Comparison of ENCODE assay signal across 20 mouse cellular contexts in the genomic region with DNA sequence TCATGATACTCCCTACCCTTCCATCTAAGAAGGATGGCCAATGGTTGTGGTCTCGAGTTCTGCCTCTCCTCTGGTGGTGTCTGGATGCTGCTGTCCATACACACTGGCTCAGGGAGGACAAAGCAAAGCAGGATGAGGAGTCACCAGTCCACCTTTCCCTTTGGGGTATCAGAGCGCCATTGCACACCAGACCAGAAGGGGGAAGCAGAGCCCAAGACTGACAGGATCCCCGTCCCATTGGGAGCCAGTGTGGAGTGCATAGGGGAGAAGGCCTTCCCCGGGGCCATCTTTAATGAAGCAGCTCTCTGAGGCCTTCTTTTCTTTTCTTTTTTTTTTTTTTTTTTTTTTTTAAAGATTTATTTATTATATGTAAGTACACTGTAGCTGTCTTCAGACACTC. TPM values are rescaled to one million over a fixed set of nuclear protein-coding genes. Genes with fewer than 3 reads are reported as not detected.
DNase-seq lines count a peak whose midpoint lies in the region; ATAC-seq and TF ChIP-seq lines count a peak whose summit lies in the region.
"Had no signal": no experiment of that assay in that cellular context is flagged by ENCODE, and none has a peak within 500 bp of the region (broad histone marks: within the 10 kb centered on the region; RNA-seq: fewer than 3 reads in every experiment).

No protein-coding gene starts in this region.

- H3K4me2 ChIP-seq in kidney, embryonic 15.5 days = no peak overlapping the region
- H3K4me2 ChIP-seq: heart, embryonic 12.5 days; limb, embryonic 15.5 days had no signal

- no peak for TF ChIP-seq POLR2A in kidney, adult 2 months (IDR thresholded peaks at IDR 0.05; ENCODE audit: low read depth, low read length)

- H3K27me3 ChIP-seq in kidney, adult 2 months (replicated peaks; ENCODE audit: control insufficient read depth, insufficient read depth, low read length) = no peaks in the 10 kb centered on the region
- H3K27me3 ChIP-seq in kidney, embryonic 15.5 days = no peaks in the 10 kb centered on the region
- H3K27me3 ChIP-seq: limb, embryonic 15.5 days had no signal

- no peak overlapping the region for H3K4me3 ChIP-seq in kidney, adult 2 months (ENCODE audit: insufficient read depth, low read depth, low read length)
- no peak overlapping the region for H3K4me3 ChIP-seq in kidney, embryonic 15.5 days (replicated peaks)
- H3K4me3 ChIP-seq: erythroblast, embryonic 14.5 days; heart, embryonic 12.5 days; limb, embryonic 15.5 days had no signal

- H3K9me3 ChIP-seq in kidney, embryonic 15.5 days (replicated peaks) = no peaks in the 10 kb centered on the region
- H3K9me3 ChIP-seq: heart, embryonic 12.5 days; limb, embryonic 15.5 days had no signal

- WGBS in kidney, adult 2 months = 58% methylated on average over 4 of the region's 4 CpGs
- WGBS in kidney, embryonic 15.5 days = 59% methylated on average over 4 of the region's 4 CpGs

- no peak overlapping the region for H3K27ac ChIP-seq in kidney, adult 2 months (ENCODE audit: insufficient read depth, low read depth, low read length)
- no peak overlapping the region for H3K27ac ChIP-seq in kidney, embryonic 15.5 days
- H3K27ac ChIP-seq: limb, embryonic 15.5 days had no signal

- intact Hi-C loops in left cerebral cortex, postnatal 36 days (cut with DNase I) = no loop called here

- no peaks in the 10 kb centered on the region for H3K36me3 ChIP-seq in kidney, adult 2 months (ENCODE audit: control insufficient read depth, insufficient read depth, low read length)
- H3K36me3 ChIP-seq in kidney, embryonic 15.5 days = no peaks in the 10 kb centered on the region
- H3K36me3 ChIP-seq: heart, embryonic 12.5 days; limb, embryonic 15.5 days had no signal

- no peak overlapping the region for H3K9ac ChIP-seq in kidney, embryonic 15.5 days
- H3K9ac ChIP-seq: heart, embryonic 12.5 days; limb, embryonic 15.5 days had no signal

- no peak for DNase-seq in kidney, adult 2 months
- peak; percentile 26 for DNase-seq in retina, postnatal 1 day
- no peak for DNase-seq in retina, embryonic 14.5 days (ENCODE audit: low spot score)
- peak; percentile 25 for DNase-seq in ZHBTc4 (ENCODE audit: low read depth, low spot score)
- no peak for DNase-seq in left cerebral cortex, postnatal 36 days (ENCODE audit: low spot score in 2 of 2)
- no peak for DNase-seq in adrenal gland, adult (ENCODE audit: inconsistent age in 2 of 2, low spot score in 1 of 2)
- DNase-seq: adrenal gland, adult 8-10 months; cerebellum, adult 9-10 months; gastrocnemius, postnatal 10 days; heart, postnatal 4 days; kidney, postnatal 10 days; layer of hippocampus, adult 9-11 months; lung, postnatal 14 days; midbrain, embryonic 14.5 days; right cerebral cortex, postnatal 14 days had no signal

- no peaks in the 10 kb centered on the region for H3K4me1 ChIP-seq in kidney, adult 2 months (ENCODE audit: control insufficient read depth, insufficient read depth, low read length)
- no peaks in the 10 kb centered on the region for H3K4me1 ChIP-seq in kidney, embryonic 15.5 days
- H3K4me1 ChIP-seq: heart, embryonic 12.5 days had no signal

- no peak for ATAC-seq in kidney, embryonic 15.5 days (replicated peaks; ENCODE audit: low FRiP score)
- ATAC-seq: forebrain, embryonic 16.5 days had no signal

- peak; percentile 43; the same call in 1 of the 2 replicates for TF ChIP-seq CTCF in kidney, adult 2 months (conservative IDR thresholded peaks at IDR 0.05; ENCODE audit: insufficient read depth, insufficient read length, low read depth, low read length)

RNA-seq across cellular contexts. Expression of a gene that starts 10.6 kb away (rescaled TPM):
- polyA plus RNA-seq in kidney, adult 2 months (2012; rRNA removed) = not detected in 2 replicates
- polyA plus RNA-seq in kidney, embryonic 15.5 days (2015; fragmentation: Nextera tagmentation; extraction: Ambion mirVana) = 0.08 and 0.17 TPM in 2 replicates
- total RNA-seq in left cerebral cortex, postnatal 36 days (2021) = not detected
- total RNA-seq: adrenal gland, adult 8-10 months; gastrocnemius, postnatal 10 days; heart, postnatal 4 days had no signal
- polyA plus RNA-seq: erythroblast, embryonic 14.5 days; forebrain, embryonic 16.5 days; limb, embryonic 15.5 days; midbrain, embryonic 14.5 days had no signal

RNA-seq across cellular contexts. Expression of a gene that starts 27.0 kb away (rescaled TPM):
- polyA plus RNA-seq in kidney, adult 2 months (2012; rRNA removed) = 294 and 307 TPM in 2 replicates
- 51.8 and 61.1 TPM in 2 replicates for polyA plus RNA-seq in kidney, embryonic 15.5 days (2015; fragmentation: Nextera tagmentation; extraction: Ambion mirVana)
- total RNA-seq in left cerebral cortex, postnatal 36 days (2021) = 10 to 100 TPM; 10.3 to 14.1 TPM

RNA-seq across cellular contexts. Expression of a gene that starts 41.5 kb away (rescaled TPM):
- polyA plus RNA-seq in kidney, adult 2 months (2012; rRNA removed) = 40.2 and 48.2 TPM in 2 replicates
- polyA plus RNA-seq in kidney, embryonic 15.5 days (2015; fragmentation: Nextera tagmentation; extraction: Ambion mirVana) = 21.9 and 23.0 TPM in 2 replicates
- 10 to 100 TPM; 63.2 to 63.8 TPM for total RNA-seq in left cerebral cortex, postnatal 36 days (2021)

Comparison
In these comparisons a context has a peak if more than half of its experiments do, and no peak if none do; other contexts are left out.
1. DNase-seq: peak in retina, postnatal 1 day (single experiment) and ZHBTc4 (single experiment); none in kidney, adult 2 months (single experiment), retina, embryonic 14.5 days (single experiment), left cerebral cortex, postnatal 36 days (0 of 2) and adrenal gland, adult (0 of 2).